Mouse (Mus musculus) intestine, postnatal 0 days (tissue): ENCODE results near the gene Mettl16. TPM values are rescaled to one million over a fixed set of nuclear protein-coding genes. Genes with fewer than 3 reads are reported as not detected.

Experiments used
- ATAC-seq: fragments of 200-750 bp; cut with Nextera tagmentation; 2 replicates; pipeline ENCODE4 v1.8.0; 2017; ENCODE audit warnings: mild to moderate bottlenecking, moderate TSS enrichment, moderate library complexity
- H3K27ac ChIP-seq: fragments of 300-500 bp; sonication (generic); 2 replicates; pipeline ENCODE4 v1.5.1; 2014; ENCODE audit warnings: mild to moderate bottlenecking, low read depth, low read length, moderate library complexity
- H3K27me3 ChIP-seq: fragments of 300-500 bp; sonication (generic); replicated peaks from 2 replicates; pipeline ENCODE4 v1.6.1; 2014; ENCODE audit warnings: low read length, mixed read lengths; ENCODE audit not compliant: control insufficient read depth, insufficient read depth
- H3K36me3 ChIP-seq: fragments of 300-500 bp; sonication (generic); 2 replicates; pipeline ENCODE4 v1.6.1; 2014; ENCODE audit warnings: mild to moderate bottlenecking, moderate library complexity; ENCODE audit not compliant: control insufficient read depth, insufficient read depth
- H3K4me1 ChIP-seq: fragments of 300-500 bp; sonication (generic); replicated peaks from 2 replicates; pipeline ENCODE4 v1.6.1; 2014; ENCODE audit warnings: antibody characterized with exemption, low read length, mixed read lengths; ENCODE audit not compliant: control insufficient read depth, insufficient read depth
- H3K4me2 ChIP-seq: fragments of 300-500 bp; sonication (generic); replicated peaks from 2 replicates; pipeline ENCODE4 v1.6.1; 2014; ENCODE audit warnings: low read depth, mild to moderate bottlenecking, moderate library complexity
- H3K4me3 ChIP-seq: fragments of 300-500 bp; sonication (generic); 2 replicates; pipeline ENCODE4 v1.5.1; 2014; ENCODE audit warnings: low read depth, low read length
- H3K9ac ChIP-seq: fragments of 300-500 bp; sonication (generic); 2 replicates; pipeline ENCODE4 v1.6.1; 2014; ENCODE audit warnings: mild to moderate bottlenecking, low read depth, low read length
- H3K9me3 ChIP-seq: fragments of 300-500 bp; sonication (generic); 2 replicates; pipeline ENCODE4 v1.6.1; 2016; ENCODE audit warnings: mixed run types; ENCODE audit not compliant: control insufficient read depth
- CTCF ChIP-seq: sonication (generic); IDR thresholded peaks from 2 replicates; pipeline ENCODE4 v1.5.1; 2016; ENCODE audit warnings: low read depth, mild to moderate bottlenecking, control low read depth, antibody characterized with exemption, moderate library complexity
- WGBS: fragments of 180-500 bp; shearing (Covaris S2); extraction: QIAGEN DNeasy Blood & Tissue Kit; methylation state at CpG from one replicate; pipeline ENCODE4 v1.1.7; 2014; 5-methylcytosine and 5-hydroxymethylcytosine counted together
- polyA plus RNA-seq: library from polyadenylated mRNA; unstranded; fragments of >200 nt; fragmentation: Nextera tagmentation; extraction: Ambion mirVana; gene quantifications from 2 replicates; pipeline ENCODE4 v1.2.1, GENCODE M21; 2015

Gene Mettl16
- polyA plus RNA-seq, 1 experiment from 2014 or later: 9.6 TPM

DNA sequence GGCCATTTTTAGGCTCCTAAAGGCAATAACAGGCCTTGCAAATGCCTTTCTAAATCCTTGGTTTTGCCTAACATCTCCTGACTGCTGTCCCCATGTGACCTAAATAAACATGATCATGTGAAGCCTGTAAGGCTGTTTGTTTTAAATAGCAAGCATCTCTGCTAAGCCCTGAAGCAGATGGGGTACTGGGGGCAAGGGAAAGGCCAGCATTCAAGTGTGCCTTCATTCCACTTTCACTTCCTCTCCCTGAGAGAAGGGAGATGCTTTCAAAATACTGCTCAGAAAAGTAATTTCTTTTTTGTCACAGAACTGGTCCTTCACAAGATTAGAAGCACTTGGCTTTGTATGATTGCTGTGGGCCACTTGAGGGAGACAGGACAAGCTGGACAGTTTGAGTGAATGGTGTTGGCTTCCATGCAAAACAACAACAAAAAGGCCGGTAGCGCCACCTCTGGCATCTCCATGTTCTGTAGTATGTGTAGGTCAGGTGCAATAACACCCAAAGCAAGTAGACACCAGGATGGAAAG is 57.8 kb downstream of the Mettl16 start:
- Histone ChIP-seq H3K9me3 (no peaks in the 10 kb centered on the region), H3K36me3 (no peaks in the 10 kb centered on the region), H3K4me2 (0 out of 2 replicates have a peak overlapping the region, but pooled peaks have one; percentile 89), H3K27me3 (no peaks in the 10 kb centered on the region), H3K4me3 (no peak overlapping the region), H3K27ac (peak overlapping the region; percentile 50; the same call in 1 of the 2 replicates), H3K9ac (no peak overlapping the region), H3K4me1 (peaks cover 13% of the 10 kb centered on the region; the same call in 1 of the 2 replicates)
- TF ChIP-seq CTCF: peak; percentile 47; the same call in 1 of the 2 replicates
- ATAC-seq: no peak
- WGBS: 52% methylated on average over 2 of the region's 2 CpGs

DNA sequence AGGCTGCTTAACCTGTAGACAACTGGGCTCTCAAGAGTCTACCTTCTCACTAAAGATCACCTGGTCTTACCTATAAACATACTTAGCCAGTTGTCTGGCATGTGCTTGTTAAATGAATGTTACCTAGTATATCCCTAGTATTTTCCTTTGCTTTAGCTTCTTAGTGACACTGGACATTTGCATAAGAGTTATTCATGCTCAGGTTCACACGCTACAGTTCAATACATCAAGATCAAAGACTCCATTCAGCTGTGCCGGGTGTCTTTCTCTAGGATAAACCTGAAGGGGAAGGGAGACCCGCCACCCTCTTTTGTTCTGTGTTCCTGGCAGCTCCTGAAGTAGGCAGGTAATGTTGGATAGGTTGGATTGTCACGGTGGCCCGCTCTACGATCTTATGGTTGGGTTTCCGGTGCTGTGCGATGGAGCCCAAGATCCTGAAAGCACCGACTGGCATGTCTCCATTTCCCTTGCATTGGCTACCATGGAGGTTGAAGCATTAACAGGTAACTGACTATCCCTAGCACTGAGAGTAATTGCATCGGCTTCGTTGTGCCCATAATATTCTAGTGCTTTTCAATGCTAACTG is 58.4 kb downstream of the Mettl16 start:
- Histone ChIP-seq H3K36me3 (no peaks in the 10 kb centered on the region; the same call in 1 of the 2 replicates), H3K4me2 (peak overlapping the region; percentile 89), H3K9me3 (no peaks in the 10 kb centered on the region), H3K27me3 (no peaks in the 10 kb centered on the region), H3K4me3 (peak overlapping the region; percentile 82), H3K9ac (no peak overlapping the region), H3K4me1 (peaks cover 14% of the 10 kb centered on the region; the same call in 1 of the 2 replicates), H3K27ac (peak overlapping the region; percentile 95)
- ATAC-seq: no peak
- 23% methylated on average over 11 of the region's 11 CpGs for WGBS
- no peak for TF ChIP-seq CTCF

DNA sequence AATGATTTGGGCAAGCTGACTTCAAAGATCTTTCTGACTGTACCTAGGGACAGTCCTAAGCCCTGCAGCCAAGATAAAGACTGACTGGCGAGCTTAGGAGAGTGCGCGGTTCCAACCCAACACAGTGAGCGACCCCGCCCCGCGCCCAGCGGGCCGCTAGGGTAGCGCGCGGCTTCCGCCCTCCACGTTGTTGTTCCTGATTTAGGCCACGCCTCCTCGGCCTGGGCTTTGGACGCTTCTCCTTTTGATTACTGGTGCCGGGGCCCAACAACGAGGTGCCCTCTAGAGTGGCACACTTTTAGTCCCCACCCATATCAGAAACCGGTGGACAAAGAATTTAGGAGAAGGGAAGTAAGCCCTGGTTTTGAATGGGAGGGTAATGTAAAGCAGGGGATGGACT is 59.2 kb downstream of the Mettl16 start:
- no peaks in the 10 kb centered on the region for H3K27me3 ChIP-seq
- TF ChIP-seq CTCF: peak; percentile 51
- no peaks in the 10 kb centered on the region for H3K9me3 ChIP-seq
- H3K36me3 ChIP-seq: no peaks in the 10 kb centered on the region; the same call in 1 of the 2 replicates
- peak overlapping the region; percentile 32 for H3K9ac ChIP-seq
- under 1% methylated on average over 20 of the region's 20 CpGs for WGBS
- peak; percentile 29 for ATAC-seq
- H3K4me2 ChIP-seq: peak overlapping the region; percentile 89
- peaks cover 16% of the 10 kb centered on the region; the same call in 1 of the 2 replicates for H3K4me1 ChIP-seq
- peak overlapping the region; percentile 82 for H3K4me3 ChIP-seq
- H3K27ac ChIP-seq: peak overlapping the region; percentile 95

DNA sequence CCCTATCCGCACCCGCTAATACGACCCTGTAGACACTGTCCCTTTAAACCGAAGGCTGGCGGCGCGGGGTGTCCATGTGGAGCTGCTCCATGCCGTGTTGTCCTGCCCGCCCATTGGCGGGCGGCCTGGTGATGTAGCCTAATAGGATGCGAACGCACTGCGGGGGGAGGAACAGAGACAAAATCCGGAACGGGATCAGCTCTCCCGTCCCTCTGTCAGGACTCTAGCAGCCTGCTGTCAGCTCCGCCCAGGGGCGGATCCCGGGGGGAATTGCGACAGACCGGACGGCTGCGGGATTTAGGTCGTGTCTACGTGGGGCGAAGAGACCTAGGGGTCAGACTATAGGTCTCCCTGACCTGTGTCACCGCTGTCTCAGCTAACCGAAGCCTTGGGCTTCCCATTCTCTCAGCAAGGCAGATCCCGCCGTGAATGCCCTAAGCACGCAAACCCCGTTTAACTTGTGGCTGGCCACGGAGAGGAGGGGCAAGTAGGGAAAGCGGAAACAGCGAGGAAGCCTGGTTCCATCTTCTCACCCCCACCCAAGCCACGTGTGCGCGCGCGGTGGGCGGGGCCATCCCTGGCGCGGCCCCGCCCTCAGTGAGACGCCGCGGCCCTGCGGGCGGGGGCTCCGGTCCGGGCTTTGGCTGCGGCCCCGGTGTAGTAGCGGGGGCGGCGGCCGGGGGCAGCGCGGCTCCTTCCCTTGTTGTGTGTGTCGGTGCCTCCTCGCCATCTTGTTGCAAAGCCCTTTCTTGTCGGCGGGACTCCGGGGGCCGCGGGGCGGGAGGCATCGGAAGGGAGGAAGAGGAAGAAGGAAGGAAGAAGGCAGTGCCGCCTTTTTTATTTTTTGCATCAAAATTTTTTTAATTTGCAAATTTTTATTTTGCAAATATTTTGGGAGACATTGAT is 59.9 kb downstream of the Mettl16 start, which contains the start of gene Mnt:
TSS of gene Mnt (plus strand) at position 665 of the 906 bp plus-strand sequence.
- WGBS: under 1% methylated on average over 67 of the region's 70 CpGs

DNA sequence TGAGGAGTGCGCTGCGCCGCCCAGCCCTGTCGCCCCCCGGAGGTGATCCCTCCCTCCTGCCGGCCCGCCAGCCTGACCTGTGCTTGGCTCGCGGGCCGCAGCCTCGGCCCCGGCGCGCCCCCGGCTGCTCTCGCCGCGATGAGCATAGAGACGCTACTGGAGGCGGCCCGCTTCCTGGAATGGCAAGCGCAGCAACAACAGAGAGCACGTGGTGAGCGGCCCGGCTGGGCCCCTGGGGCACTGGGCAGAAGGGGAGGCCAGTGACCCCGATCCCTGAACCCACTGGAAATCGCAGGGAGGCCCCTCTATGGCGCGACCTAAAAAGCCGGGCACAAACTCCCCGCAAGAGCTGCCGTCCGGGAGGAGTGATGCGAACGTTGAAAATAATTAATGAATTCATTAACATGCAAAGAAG is 60.6 kb downstream of the Mettl16 start:
- H3K27ac ChIP-seq: peak overlapping the region; percentile 95
- no peak; the same call in 1 of the 2 replicates for ATAC-seq
- H3K9me3 ChIP-seq: no peaks in the 10 kb centered on the region
- H3K4me2 ChIP-seq: peak overlapping the region; percentile 89
- peaks cover 16% of the 10 kb centered on the region; the same call in 1 of the 2 replicates for H3K4me1 ChIP-seq
- peak overlapping the region; percentile 89 for H3K9ac ChIP-seq
- TF ChIP-seq CTCF: no peak
- H3K36me3 ChIP-seq: peaks cover under 1% of the 10 kb centered on the region; the same call in 1 of the 2 replicates
- no peaks in the 10 kb centered on the region for H3K27me3 ChIP-seq
- WGBS: under 1% methylated on average over 35 of the region's 35 CpGs
- peak overlapping the region; percentile 82 for H3K4me3 ChIP-seq

More for the DNA sequence above, 59.9 kb downstream of the Mettl16 start, which contains the start of gene Mnt:
- peaks cover 16% of the 10 kb centered on the region; the same call in 1 of the 2 replicates for H3K4me1 ChIP-seq
- H3K9me3 ChIP-seq: no peaks in the 10 kb centered on the region
- no peaks in the 10 kb centered on the region; the same call in 1 of the 2 replicates for H3K36me3 ChIP-seq
- no peaks in the 10 kb centered on the region for H3K27me3 ChIP-seq
- peak within 1 kb of the TSS; percentile 95 for H3K27ac ChIP-seq
- ATAC-seq: peak; percentile 76
- peak within 1 kb of the TSS; percentile 89 for H3K9ac ChIP-seq
- H3K4me2 ChIP-seq: peak within 1 kb of the TSS; percentile 89
- H3K4me3 ChIP-seq: peak within 1 kb of the TSS; percentile 82
- TF ChIP-seq CTCF: no peak; the same call in none of the 2 replicates
